Mouse (Mus musculus) forebrain, embryonic 10.5 days (tissue): Measurements from ENCODE around the gene Nde1. TPM values are rescaled to one million over a fixed set of nuclear protein-coding genes. Genes with fewer than 3 reads are reported as not detected.

Experiments used
- microRNA counts: library from miRNA; unstranded; fragments of <30 nt; microRNA quantifications from one replicate; lab custom pipeline; 2017
- microRNA-seq: library from miRNA; unstranded; fragments of <30 nt; microRNA quantifications from one replicate; pipeline ENCODE4, GENCODE M21; 2017
- polyA plus RNA-seq: library from polyadenylated mRNA; unstranded; fragments of >200 nt; fragmentation: Nextera tagmentation; extraction: Ambion mirVana; gene quantifications from 2 replicates; pipeline ENCODE4 v1.2.1, GENCODE M21; 2016

The Nde1 gene
- polyA plus RNA-seq, 1 experiment from 2014 or later, result 215 TPM

MicroRNAs encoded within 50 kb of the gene (microRNA counts, 519-probe panel; counts per million panel counts)
- 3,617 counts per million, percentile 74 among the panel's probes with 10 or more counts for microRNA mmu-miR-484 (lab: Ali Mortazavi, UCI)

Small RNA genes within 50 kb of the gene (microRNA-seq; reads per million reads assigned to microRNA genes)
- gene Gm27671 (not detected), gene Mir484 (2,327 reads per million, percentile 82 among the genes with 10 or more reads in this experiment)

Other genes starting within 250 kb of the Nde1 start
- 13.1 and 15.0 TPM in 2 replicates for gene 2900011O08Rik, start 176.7 kb upstream of the Nde1 start, polyA plus RNA-seq
- gene Ifitm7, start 176.4 kb upstream of the Nde1 start, polyA plus RNA-seq, result 0.95 and 1.7 TPM in 2 replicates
- gene Marf1, start 76 bp downstream of the Nde1 start, polyA plus RNA-seq, result 14.6 TPM in 2 replicates
- gene Myh11, start 128.1 kb downstream of the Nde1 start, polyA plus RNA-seq, result 0.06 TPM in 1 of 2 replicates, not detected in the other
- gene Fopnl, start 154.1 kb downstream of the Nde1 start, polyA plus RNA-seq, result 141 and 149 TPM in 2 replicates
- gene Abcc1, start 198.3 kb downstream of the Nde1 start, polyA plus RNA-seq, result 9.8 and 10.4 TPM in 2 replicates